Mouse (Mus musculus) v-Abl transformed pro-B cells (cell line): Measurements from ENCODE around the gene Platr17.
"Not testable (repeated sequence)": the region's sequence is repeated elsewhere in the genome, so short reads cannot be mapped to it uniquely, and the experiment has no call there.

ENCODE experiments used
- in situ Hi-C, 2 experiments: fragments of 400-800 bp; cut with MboI; formaldehyde crosslinking; loops; one replicate each; pipeline ENCODE4 v1.15.1; 2025; ENCODE audit not compliant: unreplicated experiment in 2 of 2

Gene Platr17

DNA sequence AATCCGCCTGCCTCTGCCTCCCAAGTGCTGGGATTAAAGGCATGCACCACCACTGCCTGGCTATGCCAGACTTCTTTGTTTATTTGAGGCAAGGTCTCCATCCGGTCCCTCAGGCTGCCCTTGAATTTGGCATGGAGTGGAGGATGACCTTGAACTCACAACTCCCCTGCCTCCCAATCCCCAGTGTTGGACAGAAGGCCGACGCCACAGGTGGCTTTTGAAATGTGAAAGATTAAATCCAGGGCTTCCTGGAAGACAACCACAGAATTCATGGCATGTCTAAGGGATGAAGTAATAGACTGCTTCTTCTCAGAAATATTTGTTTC, 4.0 kb upstream of the Platr17 start:
- in situ Hi-C loops, result no loop called here

DNA sequence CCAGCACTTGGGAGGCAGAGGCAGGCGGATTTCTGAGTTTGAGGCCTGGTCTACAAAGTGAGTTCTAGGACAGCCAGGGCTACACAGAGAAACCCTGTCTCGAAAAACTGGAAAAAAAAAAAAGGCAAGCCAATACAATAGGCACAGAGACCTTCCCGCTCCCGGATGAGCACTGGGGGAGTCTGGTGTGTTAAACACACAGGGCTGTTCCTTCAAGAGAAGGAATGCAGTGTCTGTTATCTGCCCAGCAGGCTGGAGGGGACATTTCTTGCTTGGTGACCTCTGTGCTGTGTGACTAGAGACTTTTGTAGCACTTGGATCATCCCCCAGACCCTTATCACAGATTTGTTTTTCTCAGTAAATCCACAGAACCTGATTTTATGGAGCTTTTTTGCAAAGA, 3.3 kb upstream of the Platr17 start:
- in situ Hi-C loops, result no loop called here

DNA sequence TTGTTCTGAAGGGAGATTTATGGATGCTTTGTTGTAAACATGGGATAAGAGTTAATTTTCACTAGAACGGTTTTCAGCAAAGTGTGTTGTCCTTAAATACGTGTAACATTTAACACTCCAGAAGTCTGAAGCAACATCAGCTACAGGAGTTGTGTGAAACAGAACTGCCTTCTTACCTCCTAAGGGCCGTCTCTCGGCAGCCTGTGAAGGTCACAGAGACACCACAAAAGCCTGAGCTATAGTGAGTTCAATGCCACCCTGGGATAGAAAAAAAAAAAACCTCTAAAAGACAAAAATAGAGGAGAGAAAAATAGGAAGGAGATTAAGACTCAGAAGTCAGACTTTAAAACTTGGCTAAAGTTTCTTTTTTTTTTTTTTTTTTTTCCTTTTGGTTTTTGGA, 2.9 kb upstream of the Platr17 start:
- in situ Hi-C loops, result no loop called here

DNA sequence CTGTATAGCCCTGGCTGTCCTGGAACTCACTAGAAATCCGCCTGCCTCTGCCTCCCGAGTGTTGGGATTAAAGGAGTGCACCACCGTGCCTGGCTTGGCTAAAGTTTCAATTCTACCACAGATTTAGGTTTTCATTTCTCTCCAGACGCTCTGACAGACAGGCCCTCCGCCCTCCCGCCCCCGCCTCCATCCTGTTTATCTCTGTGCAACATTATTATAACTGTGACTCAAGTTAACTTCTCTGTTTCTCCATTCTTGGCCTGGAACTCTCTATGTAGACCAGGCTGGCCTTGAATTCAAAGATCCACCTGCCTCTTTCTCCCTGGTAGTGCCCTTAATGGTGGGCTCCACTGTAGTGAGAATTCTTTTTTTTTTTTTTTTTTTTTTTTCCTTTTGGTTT, 2.4 kb upstream of the Platr17 start:
- in situ Hi-C loops, result no loop called here

DNA sequence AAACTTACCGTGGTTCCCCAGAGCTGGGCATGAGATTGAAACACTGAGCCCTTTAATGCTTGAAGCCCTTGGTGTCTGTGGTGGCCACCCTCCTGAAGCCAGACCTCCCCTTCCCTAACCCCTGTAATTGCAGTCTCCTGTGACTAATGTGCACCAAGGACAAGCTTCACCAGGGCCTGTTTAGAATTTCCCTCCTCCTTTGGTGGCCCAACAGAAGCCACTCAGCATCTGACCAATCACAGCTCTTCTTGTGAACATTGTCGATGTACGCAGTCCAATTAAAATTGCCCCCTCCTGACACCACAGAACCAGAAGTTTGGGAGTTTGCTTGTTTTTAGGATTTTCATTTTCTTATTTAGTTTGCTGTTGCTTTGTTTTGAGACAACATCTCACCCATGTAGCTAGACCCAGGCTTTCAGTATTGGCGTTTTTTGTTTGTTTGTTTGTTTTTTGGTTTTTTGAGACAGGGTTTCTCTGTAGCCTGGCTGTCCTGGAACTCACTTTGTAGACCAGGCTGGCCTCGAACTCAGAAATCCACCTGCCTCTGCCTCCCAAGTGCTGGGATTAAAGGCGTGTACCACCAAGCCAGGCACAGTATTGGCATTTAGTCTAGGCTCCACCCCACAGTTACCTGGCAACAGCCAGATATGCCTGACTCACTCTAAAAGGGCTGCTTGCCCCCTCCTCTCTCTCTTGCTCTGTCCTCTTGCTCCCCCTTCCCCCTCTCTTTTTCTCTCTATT, 854 bp upstream of the Platr17 start:
- in situ Hi-C loops, result not testable (repeated sequence)

DNA sequence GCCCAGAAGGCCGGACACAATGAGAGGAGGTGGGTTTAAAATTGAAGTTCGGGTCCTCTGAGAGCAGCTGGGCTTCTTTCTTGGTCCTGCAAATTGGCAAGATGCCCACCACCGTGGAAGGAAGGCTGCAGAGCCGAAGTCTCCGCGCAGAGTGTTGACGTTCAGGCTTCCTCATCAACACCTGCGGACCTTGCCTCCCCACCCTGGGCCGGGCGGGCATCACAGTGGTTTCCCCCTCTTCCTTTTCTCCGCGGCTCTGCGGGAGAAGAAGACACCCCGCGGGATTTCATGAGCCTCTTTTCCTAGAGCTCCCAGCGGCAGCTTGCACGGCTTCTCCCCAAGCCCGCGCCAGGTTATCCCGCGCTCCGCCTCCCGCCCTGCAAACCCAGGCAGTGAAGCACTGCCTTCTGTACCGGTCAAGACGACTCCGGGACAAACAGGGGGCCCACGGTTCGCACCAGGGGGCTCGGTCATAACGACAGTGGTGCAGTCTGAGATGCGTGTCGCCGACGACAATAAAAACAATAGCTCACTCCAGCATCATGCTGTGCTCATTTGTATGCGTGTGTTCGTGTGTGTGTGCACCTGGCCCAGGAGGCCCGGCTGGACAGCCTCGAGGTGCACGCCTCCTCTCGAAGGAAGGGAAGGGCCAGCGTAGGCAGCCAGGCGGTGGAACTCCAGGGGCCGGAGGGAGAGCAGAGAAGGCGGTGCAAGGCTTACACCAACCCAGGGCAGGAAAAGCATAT, 3.6 kb downstream of the Platr17 start:
- in situ Hi-C loops, result no loop called here

DNA sequence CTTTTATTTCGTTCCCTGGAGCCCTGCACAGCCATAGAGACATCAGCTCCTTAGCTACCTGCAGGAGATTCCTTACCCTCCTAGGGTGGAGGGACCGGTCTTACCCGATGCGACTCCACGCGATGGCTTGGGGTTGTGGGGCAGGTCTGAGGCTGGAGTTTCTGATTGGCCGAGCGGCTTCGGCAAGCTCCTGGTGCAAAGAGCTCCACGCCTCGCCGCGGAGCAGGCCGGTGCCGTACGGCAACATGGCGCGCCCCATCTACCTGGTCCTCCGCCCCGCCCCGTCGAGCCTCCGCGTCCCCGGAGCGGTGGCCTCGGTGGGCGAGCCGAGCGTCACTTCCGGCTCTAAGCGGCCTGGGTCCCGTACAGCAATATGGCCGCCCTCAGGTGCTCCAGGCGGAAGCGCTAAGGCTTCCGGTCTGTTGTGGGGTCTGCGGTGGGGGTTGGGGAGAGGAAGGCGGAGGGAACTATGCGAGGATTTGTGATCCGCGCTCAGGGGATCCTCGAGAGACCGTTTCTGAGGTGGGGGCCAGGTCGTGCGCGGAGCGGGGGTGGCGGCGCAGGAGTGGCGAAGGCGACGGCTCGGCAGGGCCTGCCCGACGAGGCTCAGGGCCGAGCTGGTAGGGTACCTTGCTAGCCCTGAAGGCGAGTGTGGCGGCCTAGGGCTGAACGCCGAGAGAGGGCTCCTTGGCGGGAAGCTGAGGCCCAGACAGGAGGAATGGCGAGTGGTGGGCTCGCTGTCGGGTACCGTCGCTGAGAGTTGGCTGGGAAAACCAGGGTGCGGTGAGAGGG, 4.3 kb downstream of the Platr17 start, which contains the start of gene Daxx:
Gene Daxx (plus strand): TSS at position 338 of the 792 bp plus-strand sequence.
- in situ Hi-C loops, result no loop called here

DNA sequence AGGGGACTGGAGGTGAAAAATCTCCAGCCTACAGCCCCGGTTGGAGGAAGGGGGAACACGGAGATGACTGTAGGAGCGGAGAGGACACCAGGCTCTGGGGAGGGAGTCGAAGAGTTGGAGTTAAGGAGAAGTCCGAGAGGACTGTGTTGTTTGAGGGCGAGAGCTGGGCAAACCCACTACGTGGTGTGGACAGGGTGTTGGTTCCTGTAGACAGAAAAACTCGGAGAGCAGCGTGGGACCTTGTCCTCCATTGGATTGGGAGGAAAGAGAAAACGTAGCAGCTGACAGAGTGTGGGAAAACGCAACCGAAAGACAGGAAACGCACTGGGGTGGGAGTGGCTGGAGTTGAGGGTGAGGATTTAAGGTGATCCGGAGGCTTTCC, 4.9 kb downstream of the Platr17 start:
- in situ Hi-C loops, result no loop called here

DNA sequence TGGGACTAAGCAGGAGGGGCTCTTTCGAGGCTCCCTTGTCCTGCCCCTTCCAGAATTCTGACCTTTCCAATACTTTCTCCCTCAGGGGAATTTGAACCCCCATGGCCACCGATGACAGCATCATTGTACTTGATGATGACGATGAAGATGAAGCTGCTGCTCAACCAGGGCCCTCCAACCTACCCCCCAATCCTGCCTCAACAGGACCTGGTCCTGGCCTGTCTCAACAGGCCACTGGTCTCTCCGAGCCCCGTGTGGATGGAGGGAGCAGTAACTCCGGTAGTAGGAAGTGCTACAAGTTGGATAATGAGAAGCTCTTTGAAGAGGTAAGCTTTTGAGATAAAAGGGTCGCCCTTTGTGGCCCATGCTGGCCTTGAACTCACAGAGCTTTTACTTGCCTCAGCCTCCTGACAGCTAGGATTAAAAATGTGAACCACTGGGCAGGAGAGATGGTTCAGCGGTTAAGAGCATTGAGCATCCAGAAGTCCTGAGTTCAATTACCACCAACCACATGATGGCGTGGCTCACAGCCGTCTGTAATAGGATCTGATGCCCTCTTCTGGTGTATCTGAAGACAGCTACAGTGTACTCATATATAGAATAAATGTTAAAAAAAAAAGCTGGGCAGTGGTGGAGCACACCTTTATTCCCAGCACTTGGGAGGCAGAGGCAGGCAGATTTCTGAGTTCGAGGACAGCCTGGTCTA, 5.6 kb downstream of the Platr17 start:
- in situ Hi-C loops, result no loop called here

DNA sequence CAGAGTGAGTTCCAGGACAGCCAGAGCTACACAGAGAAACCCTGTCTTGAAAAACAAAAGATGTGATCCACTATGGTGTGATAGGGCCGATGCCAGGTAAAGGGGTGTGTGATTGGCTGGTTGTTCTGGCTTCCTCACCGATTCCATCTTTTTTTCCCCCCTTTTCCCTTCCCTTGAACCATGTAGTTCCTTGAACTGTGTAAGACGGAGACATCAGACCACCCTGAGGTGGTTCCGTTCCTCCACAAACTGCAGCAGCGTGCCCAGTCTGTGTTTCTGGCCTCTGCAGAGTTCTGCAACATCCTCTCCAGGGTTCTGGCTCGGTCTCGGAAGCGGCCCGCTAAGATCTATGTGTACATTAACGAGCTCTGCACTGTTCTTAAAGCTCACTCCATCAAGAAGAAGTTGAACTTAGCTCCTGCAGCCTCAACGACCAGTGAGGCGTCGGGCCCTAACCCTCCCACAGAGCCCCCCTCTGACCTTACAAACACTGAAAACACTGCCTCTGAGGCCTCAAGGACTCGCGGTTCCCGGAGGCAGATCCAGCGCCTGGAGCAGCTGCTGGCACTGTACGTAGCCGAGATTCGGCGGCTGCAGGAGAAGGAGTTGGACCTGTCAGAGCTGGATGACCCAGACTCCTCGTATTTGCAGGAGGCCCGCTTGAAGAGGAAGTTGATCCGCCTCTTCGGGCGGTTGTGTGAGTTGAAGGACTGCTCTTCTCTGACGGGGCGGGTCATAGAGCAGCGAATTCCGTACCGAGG, 6.3 kb downstream of the Platr17 start:
- in situ Hi-C loops, result no loop called here

DNA sequence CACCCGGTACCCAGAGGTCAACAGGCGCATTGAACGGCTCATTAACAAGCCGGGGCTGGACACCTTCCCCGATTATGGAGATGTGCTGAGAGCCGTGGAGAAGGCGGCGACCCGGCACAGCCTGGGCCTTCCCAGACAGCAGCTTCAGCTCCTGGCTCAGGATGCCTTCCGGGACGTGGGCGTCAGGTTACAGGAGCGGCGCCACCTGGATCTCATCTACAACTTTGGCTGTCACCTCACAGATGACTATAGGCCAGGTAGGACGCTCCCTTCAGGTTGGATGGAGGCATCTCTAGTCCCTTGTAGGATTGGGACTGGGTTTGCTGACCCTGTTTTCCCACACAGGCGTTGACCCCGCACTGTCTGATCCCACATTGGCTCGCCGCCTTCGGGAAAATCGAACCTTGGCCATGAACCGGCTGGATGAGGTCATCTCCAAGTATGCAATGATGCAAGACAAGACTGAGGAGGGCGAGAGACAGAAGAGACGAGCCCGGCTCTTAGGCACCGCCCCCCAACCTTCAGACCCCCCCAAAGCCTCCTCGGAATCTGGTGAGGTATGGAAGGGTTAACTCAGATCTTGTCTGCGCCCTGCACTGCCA, 7.0 kb downstream of the Platr17 start:
- in situ Hi-C loops, result no loop called here

DNA sequence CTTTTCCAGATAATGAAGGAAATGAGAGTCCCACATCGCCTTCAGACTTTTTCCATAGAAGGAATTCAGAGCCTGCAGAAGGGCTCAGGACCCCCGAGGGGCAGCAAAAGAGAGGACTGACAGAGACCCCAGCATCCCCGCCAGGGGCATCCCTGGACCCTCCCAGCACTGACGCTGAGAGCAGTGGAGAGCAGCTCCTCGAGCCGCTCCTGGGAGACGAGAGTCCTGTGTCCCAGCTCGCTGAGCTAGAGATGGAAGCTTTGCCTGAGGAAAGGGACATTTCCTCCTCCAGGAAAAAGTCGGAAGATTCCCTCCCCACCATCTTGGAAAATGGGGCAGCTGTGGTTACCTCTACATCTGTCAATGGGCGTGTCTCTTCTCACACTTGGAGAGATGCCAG, 8.3 kb downstream of the Platr17 start:
- in situ Hi-C loops, result no loop called here

DNA sequence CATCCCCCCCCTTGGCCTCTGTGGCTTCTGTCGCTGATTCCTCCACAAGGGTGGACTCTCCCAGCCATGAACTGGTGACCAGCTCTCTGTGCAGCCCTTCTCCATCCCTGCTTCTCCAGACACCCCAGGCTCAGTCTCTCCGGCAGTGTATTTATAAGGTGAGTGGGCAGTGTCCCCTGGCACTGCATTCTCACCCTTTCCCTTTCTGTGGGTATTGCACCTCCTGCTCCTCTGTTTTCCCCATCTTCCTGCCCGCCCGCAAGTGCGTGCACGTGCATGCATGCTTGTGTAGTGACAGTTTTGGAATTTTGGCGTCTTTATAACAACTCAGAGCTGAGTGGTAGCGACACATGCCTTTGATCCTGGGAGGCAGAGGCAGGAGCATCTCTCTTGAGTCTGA, 9.0 kb downstream of the Platr17 start:
- in situ Hi-C loops, result no loop called here

DNA sequence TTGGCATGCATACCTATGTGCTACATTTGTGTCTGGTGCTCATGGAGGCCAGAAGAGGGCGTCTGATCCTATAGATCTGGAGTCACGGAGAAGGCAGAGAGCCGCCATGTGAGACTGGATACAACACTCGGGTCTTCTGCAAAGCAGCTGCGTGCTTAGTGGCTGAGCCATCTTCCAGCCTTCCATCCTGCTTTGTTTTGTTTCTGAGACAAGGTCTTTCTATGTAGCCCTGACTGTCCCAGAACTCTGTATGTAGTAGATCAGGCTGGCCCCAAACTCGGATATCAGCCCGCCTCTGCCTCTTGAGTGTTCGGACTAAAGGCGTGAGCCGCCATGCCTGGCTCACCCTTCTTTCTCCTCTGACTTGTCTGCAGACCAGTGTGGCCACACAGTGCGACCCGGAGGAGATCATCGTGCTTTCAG, 10.0 kb downstream of the Platr17 start:
- in situ Hi-C loops, result no loop called here

DNA sequence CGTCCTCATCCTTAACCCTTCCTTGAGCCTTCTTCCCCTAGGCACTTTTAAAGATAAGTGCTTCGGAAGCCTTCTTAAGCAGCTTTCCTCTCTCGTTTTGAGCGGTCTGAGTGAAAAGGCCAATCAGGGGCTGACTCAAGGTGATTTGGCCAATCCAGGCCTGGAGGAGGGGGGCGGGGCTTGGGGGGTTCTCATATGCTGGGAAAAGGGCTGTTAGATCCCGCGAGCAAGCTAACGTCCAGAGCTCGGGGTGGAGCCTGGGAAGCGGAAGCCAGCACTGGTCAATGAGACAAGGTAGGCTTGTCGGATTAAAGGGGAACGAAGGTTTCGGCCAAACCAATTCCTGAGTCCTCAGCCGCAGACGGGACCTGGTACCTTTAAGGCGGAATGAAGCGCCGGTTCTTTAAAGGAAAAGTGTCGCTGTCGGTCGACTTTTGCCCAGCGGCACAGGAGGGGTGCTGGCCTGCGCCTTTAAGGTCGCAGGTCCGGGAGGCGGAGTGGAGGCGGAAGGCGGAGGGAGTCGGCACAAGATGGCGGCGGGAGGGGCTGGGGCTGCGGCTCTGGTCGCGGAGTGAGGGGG, 10.8 kb downstream of the Platr17 start, which contains the start of the genes Tapbp and Zbtb22:
Gene Tapbp (plus strand): TSS at position 229 of the 580 bp plus-strand sequence.
Gene Zbtb22 (plus strand): TSS at position 234 of the 580 bp plus-strand sequence.
- in situ Hi-C loops, result no loop called here

DNA sequence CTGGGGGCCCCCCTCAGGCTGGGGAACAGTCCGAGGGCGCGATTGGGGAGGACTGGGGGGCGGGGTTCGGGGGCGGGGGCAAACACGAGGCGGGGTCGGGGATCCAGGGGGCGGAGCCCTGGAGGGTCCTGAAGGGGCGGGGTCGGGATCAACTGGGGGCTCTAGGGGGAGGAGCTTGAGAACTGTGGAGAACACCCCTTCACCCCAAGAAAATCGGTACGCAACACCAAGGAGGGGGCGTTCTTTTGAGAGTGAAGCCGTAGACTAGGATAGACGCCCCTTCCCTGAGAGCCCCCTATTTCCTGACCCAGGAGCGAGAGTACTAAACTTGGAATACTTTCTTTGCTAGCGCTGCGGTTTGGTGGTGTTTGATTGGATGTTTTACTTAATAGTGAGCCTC, 11.4 kb downstream of the Platr17 start:
- in situ Hi-C loops, result no loop called here

DNA sequence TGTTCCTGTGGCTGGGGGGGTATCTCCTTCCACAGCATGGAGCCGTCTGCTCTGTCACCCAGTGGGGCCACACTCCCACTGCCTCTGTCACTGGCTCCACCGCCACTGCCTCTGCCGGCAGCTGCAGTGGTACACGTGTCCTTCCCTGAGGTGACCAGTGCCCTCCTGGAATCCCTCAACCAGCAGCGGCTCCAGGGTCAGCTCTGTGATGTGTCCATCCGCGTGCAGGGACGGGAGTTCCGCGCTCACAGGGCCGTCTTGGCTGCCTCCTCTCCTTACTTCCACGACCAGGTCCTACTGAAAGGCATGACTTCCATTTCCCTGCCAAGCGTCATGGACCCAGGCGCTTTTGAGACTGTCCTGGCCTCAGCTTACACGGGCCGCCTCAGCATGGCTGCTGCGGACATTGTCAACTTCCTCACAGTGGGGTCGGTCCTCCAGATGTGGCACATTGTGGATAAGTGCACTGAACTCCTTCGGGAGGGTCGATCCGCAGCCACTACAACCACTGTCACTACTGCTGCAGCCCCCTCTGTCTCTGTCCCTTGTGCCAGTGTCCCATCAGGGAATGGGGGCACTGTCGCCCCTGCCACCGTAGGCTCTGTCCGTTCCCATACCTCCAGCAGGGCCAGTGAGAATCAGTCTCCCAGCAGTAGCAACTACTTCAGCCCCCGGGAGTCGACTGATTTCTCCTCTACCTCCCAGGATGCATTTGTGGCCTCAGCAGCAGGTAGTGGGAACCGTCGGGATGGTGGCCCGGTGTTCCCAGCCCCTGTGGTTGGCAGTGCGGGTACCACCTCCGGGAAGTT, 12.1 kb downstream of the Platr17 start:
- in situ Hi-C loops, result no loop called here

DNA sequence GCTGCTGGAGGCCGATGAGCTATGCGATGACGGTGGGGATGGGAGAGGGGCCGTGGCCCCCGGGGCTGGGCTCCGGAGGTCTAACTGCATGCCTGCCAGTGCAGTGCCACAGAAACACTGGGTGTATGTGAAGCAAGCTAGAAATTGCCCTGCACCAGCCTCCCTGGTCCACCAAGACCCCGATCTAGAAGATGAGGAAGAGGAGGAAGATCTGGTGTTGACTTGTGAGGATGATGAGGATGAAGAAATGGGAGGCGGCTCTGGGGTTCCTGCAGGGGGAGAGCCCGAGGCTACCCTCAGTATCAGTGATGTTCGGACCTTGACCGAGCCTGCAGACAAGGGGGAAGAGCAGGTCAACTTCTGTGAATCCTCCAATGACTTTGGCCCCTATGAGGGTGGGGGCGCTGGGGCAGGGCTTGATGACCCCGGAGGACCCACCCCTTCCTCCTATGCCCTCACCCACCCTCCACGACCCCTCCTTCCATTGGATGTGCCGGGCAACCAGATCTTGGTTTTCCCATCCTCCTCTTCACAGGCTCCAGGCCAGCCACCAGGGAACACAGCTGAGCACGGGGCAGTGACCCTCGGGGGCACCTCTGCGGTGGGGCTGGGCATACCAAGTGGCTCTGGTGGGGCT, 12.8 kb downstream of the Platr17 start:
- in situ Hi-C loops, result no loop called here
